ENCODE assay signal across 17 mouse cellular contexts in the genomic region with DNA sequence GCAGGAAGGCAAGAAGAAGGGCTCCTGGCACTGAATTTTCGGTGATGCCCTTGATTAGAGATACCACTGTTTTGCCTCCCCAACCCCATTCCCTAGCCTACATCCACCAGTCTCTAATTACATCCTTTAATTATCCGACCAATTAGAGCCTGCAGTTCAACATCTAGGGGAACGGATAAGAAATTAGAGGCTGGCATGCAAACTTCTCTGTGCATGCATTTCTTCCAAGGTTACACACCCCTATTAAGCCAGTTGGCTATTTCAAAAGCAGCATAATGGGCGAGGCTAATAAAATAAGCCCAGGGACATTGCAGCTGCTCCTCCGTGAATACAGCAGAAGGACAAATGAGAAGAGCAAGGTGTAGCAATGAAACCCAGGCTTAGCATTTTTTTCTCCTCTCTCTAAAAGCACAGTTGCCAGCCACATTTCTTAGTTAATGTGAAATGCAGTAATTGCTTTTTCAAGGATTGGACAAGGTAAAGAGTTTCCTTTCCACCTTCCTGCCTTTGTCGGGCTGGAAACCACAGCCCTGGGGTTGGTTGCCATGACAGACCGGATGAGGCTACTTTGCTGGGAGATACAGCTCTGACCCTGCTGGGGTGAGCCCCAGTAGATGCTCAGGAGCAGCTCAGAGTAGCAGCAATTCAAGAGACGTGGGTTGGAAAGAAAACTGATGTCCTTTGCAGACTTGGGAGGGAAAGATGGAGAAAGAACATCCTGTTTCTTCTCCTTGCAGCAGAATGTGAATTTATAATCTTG. TPM values are rescaled to one million over a fixed set of nuclear protein-coding genes. Genes with fewer than 3 reads are reported as not detected.
A peak's percentile ranks its signal among the peaks of the same experiment; 100 is the strongest.
DNase-seq lines count a peak whose midpoint lies in the region; ATAC-seq and TF ChIP-seq lines count a peak whose summit lies in the region.
"Had no signal": no experiment of that assay in that cellular context is flagged by ENCODE, and none has a peak within 500 bp of the region (broad histone marks: within the 10 kb centered on the region; RNA-seq: fewer than 3 reads in every experiment).

No protein-coding gene starts in this region.

- ATAC-seq in hindbrain, embryonic 14.5 days (ENCODE audit: low FRiP score): no peak
- no peak for ATAC-seq in erythroid progenitor cell, adult 5-6 weeks (replicated peaks; ENCODE audit: low FRiP score, poor library complexity, severe bottlenecking)
- ATAC-seq in liver, embryonic 12.5 days: no peak

- DNase-seq in gastrocnemius, adult 2 months: peak; percentile 17
- no peak for DNase-seq in gastrocnemius, postnatal 4 days (ENCODE audit: low spot score in 2 of 2)
- DNase-seq in thymus, postnatal 14 days: peak; percentile 3
- no peak for DNase-seq in thymus, postnatal 0 days (ENCODE audit: low spot score)
- no peak for DNase-seq in hindbrain, embryonic 14.5 days (ENCODE audit: low spot score)
- DNase-seq in lung, postnatal 10 days: no peak
- DNase-seq: adrenal gland, postnatal 14 days; gastrocnemius, postnatal 14 days; layer of hippocampus, adult 9-11 months had no signal

- H3K9me3 ChIP-seq in hindbrain, embryonic 14.5 days (ENCODE audit: control insufficient read depth, low read length): no peaks in the 10 kb centered on the region
- no peaks in the 10 kb centered on the region for H3K9me3 ChIP-seq in liver, embryonic 12.5 days (replicated peaks)
- H3K9me3 ChIP-seq: neural tube, embryonic 12.5 days had no signal

- H3K9ac ChIP-seq in hindbrain, embryonic 14.5 days: no peak overlapping the region
- H3K9ac ChIP-seq in liver, embryonic 12.5 days: no peak overlapping the region
- H3K9ac ChIP-seq: neural tube, embryonic 12.5 days had no signal

- H3K4me1 ChIP-seq in hindbrain, embryonic 14.5 days (replicated peaks; ENCODE audit: control insufficient read depth, insufficient read depth, low read length): peaks cover 17% of the 10 kb centered on the region; the same call in 1 of the 2 replicates
- no peaks in the 10 kb centered on the region for H3K4me1 ChIP-seq in liver, embryonic 12.5 days

- H3K27ac ChIP-seq in gastrocnemius, adult 2 months: peak overlapping the region; percentile 43
- peak overlapping the region; percentile 17; the same call in 1 of the 2 replicates for H3K27ac ChIP-seq in hindbrain, embryonic 14.5 days
- H3K27ac ChIP-seq in liver, embryonic 12.5 days: no peak overlapping the region
- H3K27ac ChIP-seq: macrophage; neural tube, embryonic 12.5 days had no signal

- TF ChIP-seq CTCF in gastrocnemius, adult 2 months (IDR thresholded peaks at IDR 0.05): no peak

- WGBS in hindbrain, embryonic 14.5 days: 51% methylated on average over 8 of the region's 8 CpGs
- 40% methylated on average over 8 of the region's 8 CpGs for WGBS in liver, embryonic 12.5 days (ENCODE audit: insufficient replicate concordance)

- no peaks in the 10 kb centered on the region for H3K36me3 ChIP-seq in hindbrain, embryonic 14.5 days (replicated peaks; ENCODE audit: control insufficient read depth, insufficient read depth)
- H3K36me3 ChIP-seq in liver, embryonic 12.5 days: no peaks in the 10 kb centered on the region
- H3K36me3 ChIP-seq: neural tube, embryonic 12.5 days had no signal

- no peaks in the 10 kb centered on the region for H3K27me3 ChIP-seq in hindbrain, embryonic 14.5 days (ENCODE audit: control insufficient read depth, insufficient read depth, low read length)
- H3K27me3 ChIP-seq in liver, embryonic 12.5 days (replicated peaks): no peaks in the 10 kb centered on the region
- H3K27me3 ChIP-seq: neural tube, embryonic 12.5 days had no signal

- 0 out of 2 replicates have a peak overlapping the region, but pooled peaks have one; percentile 13 for H3K4me3 ChIP-seq in gastrocnemius, adult 2 months
- no peak overlapping the region for H3K4me3 ChIP-seq in hindbrain, embryonic 14.5 days (replicated peaks; ENCODE audit: low read length)
- no peak overlapping the region for H3K4me3 ChIP-seq in liver, embryonic 12.5 days
- H3K4me3 ChIP-seq: erythroblast, embryonic 14.5 days; neural tube, embryonic 12.5 days had no signal

- intact Hi-C loops in gastrocnemius, adult 2 months (cut with DNase I): no loop called here

- H3K4me2 ChIP-seq in hindbrain, embryonic 14.5 days (replicated peaks): no peak overlapping the region
- H3K4me2 ChIP-seq in liver, embryonic 12.5 days: no peak overlapping the region
- H3K4me2 ChIP-seq: liver, embryonic 11.5 days; neural tube, embryonic 12.5 days had no signal

RNA-seq across cellular contexts. Expression of a gene that starts 5.4 kb away (rescaled TPM):
- total RNA-seq in gastrocnemius, adult 2 months (2021): not detected
- total RNA-seq in gastrocnemius, postnatal 4 days (2021): not detected
- not detected in 2 replicates for polyA plus RNA-seq in thymus, postnatal 0 days (2015; fragmentation: Nextera tagmentation; extraction: Ambion mirVana)
- not detected in 2 replicates for polyA plus RNA-seq in hindbrain, embryonic 14.5 days (2014; fragmentation: Nextera tagmentation; extraction: Ambion mirVana)
- not detected in 2 replicates for total RNA-seq in erythroid progenitor cell, adult 5-6 weeks (2015; ENCODE audit: low replicate concordance)
- total RNA-seq in erythroid progenitor cell, adult 5-6 weeks (2017; ENCODE audit: low replicate concordance): not detected in 2 replicates
- polyA plus RNA-seq in liver, embryonic 12.5 days (2016; fragmentation: Nextera tagmentation; extraction: Ambion mirVana): not detected in 2 replicates
- total RNA-seq: adrenal gland, postnatal 14 days; gastrocnemius, postnatal 14 days; left cerebral cortex, postnatal 25 days had no signal
- polyA plus RNA-seq: erythroblast, embryonic 14.5 days; kidney, embryonic 14.5 days; liver, embryonic 11.5 days; macrophage; neural tube, embryonic 12.5 days had no signal

Comparison
In these comparisons a context has a peak if more than half of its experiments do, and no peak if none do; other contexts are left out.
1. DNase-seq: peak in gastrocnemius, adult 2 months (single experiment) and thymus, postnatal 14 days (single experiment); none in gastrocnemius, postnatal 4 days (0 of 2), thymus, postnatal 0 days (single experiment), hindbrain, embryonic 14.5 days (single experiment) and lung, postnatal 10 days (single experiment).